Mouse (Mus musculus): ENCODE measurements around the gene Pomgnt2. TPM values are rescaled to one million over a fixed set of nuclear protein-coding genes. Genes with fewer than 3 reads are reported as not detected.
"Not testable (repeated sequence)": the region's sequence is repeated elsewhere in the genome, so short reads cannot be mapped to it uniquely, and the experiment has no call there.

Pomgnt2 gene
- total RNA-seq (2021): 10 to 100 TPM; 38.6 to 38.8 TPM
- long read RNA-seq, experiment 1, transcript Pomgnt2-201 (2 exons, 2,365 nt): major isoform, 38 of 44 reads
- long read RNA-seq, experiment 1, partial matches to known transcripts: 0 of 44 reads
- long read RNA-seq, experiment 1, other reads (novel, unspliced or antisense): 5 of 44 reads
- long read RNA-seq, experiment 2, transcript Pomgnt2-201 (2 exons, 2,365 nt): major isoform, 43 of 54 reads
- long read RNA-seq, experiment 2, partial matches to known transcripts: 2 of 54 reads
- long read RNA-seq, experiment 2, other reads (novel, unspliced or antisense): 8 of 54 reads

- intact Hi-C loops (cut with DNase I): no loop called here
Measured at GRCm38 (mm10) chr9:121997010-121997409, at the start of gene Pomgnt2. Gene Pomgnt2, minus strand, starts transcription at chr9:121997110.

GRCm38 (mm10) chr9:122039848-122040247 is 42.9 kb upstream of the Pomgnt2 start:
- peak in 1 of 2 experiments; percentile 24 for DNase-seq (ENCODE audit: low spot score in 2 of 2)
- intact Hi-C loops (cut with DNase I): no loop called here

More at GRCm38 (mm10) chr9:121997010-121997409, at the start of gene Pomgnt2:
- DNase-seq (ENCODE audit: low spot score in 2 of 2): no peak

DNA sequence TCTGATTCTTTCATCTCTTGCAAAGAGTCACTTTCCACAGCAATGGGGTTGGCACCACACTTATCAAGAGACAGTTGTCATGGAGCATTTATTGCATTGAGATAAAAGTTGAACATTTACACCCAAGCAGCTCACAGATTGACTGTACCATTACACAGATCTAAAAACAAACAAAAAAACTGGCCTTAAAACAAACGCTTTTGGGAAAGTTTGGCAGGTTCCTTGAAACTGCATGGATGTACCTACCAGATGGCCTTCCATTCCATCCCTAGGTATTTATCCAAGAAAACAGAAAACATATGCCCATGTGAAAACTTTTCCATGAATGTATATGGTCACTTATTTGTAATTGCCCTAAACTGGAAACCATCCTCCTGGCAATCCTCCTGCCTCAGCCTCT is 41.7 kb upstream of the Pomgnt2 start:
- intact Hi-C loops (cut with DNase I): no loop called here

GRCm38 (mm10) chr9:122036496-122037054 is 39.7 kb upstream of the Pomgnt2 start:
- DNase-seq (ENCODE audit: low spot score in 2 of 2): no peak
- intact Hi-C loops (cut with DNase I): no loop called here

More for the DNA sequence above, 41.7 kb upstream of the Pomgnt2 start:
- DNase-seq (ENCODE audit: low spot score in 2 of 2): no peak

- no peak for DNase-seq (ENCODE audit: low spot score in 2 of 2)
Measured at GRCm38 (mm10) chr9:122035807-122036206, 38.9 kb upstream of the Pomgnt2 start.

DNA sequence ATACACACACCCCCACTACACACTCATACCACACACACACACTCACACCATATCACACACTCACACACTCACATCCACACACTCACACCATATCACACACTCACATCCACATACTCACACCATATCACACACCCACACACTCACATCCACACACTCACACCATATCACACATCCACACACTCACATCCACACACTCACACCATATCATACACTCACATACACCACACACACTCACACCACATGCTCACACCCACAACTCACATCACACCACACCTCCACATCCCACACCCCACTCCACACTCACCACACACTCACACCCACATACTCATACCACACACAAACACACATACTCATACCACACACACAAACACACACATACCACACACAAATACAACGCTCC is 38.0 kb upstream of the Pomgnt2 start:
- DNase-seq (ENCODE audit: low spot score in 2 of 2): no peak
- intact Hi-C loops (cut with DNase I): no loop called here

More at GRCm38 (mm10) chr9:122035807-122036206, 38.9 kb upstream of the Pomgnt2 start:
- intact Hi-C loops (cut with DNase I): no loop called here

- no peak for DNase-seq (ENCODE audit: low spot score in 2 of 2)
- intact Hi-C loops (cut with DNase I): no loop called here
Measured at GRCm38 (mm10) chr9:122032071-122032470, 35.2 kb upstream of the Pomgnt2 start.

- DNase-seq (ENCODE audit: low spot score in 2 of 2): no peak
- intact Hi-C loops (cut with DNase I): no loop called here
Measured at GRCm38 (mm10) chr9:122030706-122031105, 33.8 kb upstream of the Pomgnt2 start.

DNA sequence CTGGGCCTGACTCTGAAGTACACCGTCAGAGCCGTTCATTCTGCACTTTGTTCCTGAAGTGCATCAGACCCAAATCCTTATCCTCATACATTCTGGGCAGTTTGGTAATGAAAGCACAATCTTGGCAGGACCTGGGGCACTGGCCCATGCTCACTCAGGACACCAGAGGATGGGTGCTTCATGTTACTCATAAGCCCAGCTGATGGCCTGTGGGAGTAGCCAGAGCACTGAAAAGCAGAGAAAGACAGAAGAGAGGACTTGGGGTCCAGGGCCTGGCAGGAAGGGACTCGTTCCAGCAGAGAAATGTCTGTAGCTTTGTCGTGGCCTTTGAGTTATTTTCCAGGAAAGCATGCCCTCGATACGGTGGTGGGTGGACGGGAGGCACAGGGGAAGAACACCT is 32.9 kb upstream of the Pomgnt2 start:
- DNase-seq (ENCODE audit: low spot score in 2 of 2): no peak
- intact Hi-C loops (cut with DNase I): no loop called here

GRCm38 (mm10) chr9:122027914-122028745 is 31.2 kb upstream of the Pomgnt2 start:
- intact Hi-C loops (cut with DNase I): no loop called here

GRCm38 (mm10) chr9:122027081-122027913 is 30.4 kb upstream of the Pomgnt2 start:
- intact Hi-C loops (cut with DNase I): no loop called here
- DNase-seq (ENCODE audit: low spot score in 2 of 2): no peak

More at GRCm38 (mm10) chr9:122027914-122028745, 31.2 kb upstream of the Pomgnt2 start:
- no peak for DNase-seq (ENCODE audit: low spot score in 2 of 2)

GRCm38 (mm10) chr9:122025855-122026590 is 29.1 kb upstream of the Pomgnt2 start:
- intact Hi-C loops (cut with DNase I): no loop called here
- no peak for DNase-seq (ENCODE audit: low spot score in 2 of 2)

DNA sequence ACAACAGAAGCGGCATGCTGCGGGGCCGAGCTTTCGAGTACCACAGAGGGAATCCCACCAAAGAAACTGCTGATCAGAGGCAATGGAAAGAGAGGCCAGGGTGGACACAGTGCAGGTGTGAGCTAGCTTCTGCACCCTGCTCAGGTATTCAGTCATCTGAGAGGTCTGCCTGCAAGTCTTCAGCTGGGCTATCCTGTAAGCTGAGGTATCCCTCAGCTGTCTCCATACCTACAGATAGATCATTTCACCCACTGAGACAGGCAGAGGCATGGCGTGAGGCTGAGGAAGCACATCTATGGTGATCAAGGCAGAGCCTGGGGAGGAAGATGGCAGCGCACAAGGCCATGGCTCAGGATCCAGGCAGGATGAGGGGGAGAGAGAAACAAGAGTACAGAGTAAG is 27.5 kb upstream of the Pomgnt2 start:
- DNase-seq (ENCODE audit: low spot score in 2 of 2): no peak
- intact Hi-C loops (cut with DNase I): no loop called here

GRCm38 (mm10) chr9:122023873-122024272 is 27.0 kb upstream of the Pomgnt2 start:
- no peak for DNase-seq (ENCODE audit: low spot score in 2 of 2)
- intact Hi-C loops (cut with DNase I): no loop called here

- peak in 1 of 2 experiments; percentile 18 for DNase-seq (ENCODE audit: low spot score in 2 of 2)
- intact Hi-C loops (cut with DNase I): no loop called here
Measured at GRCm38 (mm10) chr9:122022776-122023175, 25.9 kb upstream of the Pomgnt2 start.

GRCm38 (mm10) chr9:122021581-122021980 is 24.7 kb upstream of the Pomgnt2 start:
- intact Hi-C loops (cut with DNase I): no loop called here
- no peak for DNase-seq (ENCODE audit: low spot score in 2 of 2)

DNA sequence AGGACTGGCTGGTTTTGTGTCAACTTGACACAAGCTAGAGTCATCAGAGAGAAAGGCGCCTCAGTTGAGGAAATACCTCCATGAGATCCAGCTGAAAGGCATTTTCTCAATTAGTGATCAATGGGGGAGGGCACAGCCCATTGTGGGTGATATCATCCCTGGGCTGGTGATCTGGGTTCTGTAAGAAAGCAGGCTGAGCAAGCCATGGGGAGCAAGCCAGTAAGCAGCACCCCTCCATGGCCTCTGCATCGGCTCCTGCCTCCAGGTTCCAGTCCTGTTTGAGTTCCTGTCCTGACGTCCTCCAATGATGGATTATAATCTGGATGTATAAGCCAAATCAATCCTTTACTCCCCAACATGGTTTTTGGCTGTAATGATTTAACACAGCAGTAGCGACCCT is 24.3 kb upstream of the Pomgnt2 start:
- DNase-seq (ENCODE audit: low spot score in 2 of 2); intact Hi-C loops (cut with DNase I): not testable (repeated sequence)

DNA sequence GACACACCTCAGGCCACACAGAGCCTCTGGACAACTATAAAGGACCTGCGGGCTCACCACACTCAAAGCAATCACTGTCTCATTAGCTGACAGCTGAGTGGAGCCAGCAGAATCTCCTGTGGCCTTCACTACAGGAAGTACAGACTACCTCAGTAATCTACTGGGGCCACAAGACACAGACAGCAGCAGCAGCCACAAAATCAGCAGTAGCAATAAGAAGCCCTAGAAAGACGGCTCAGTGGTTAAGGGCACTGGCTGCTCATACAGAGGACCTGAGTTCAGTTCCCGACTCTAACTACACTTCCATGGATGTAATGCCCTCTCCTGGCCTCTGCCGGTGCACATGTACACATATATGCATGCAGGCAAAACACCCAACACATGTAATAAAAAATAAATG is 23.4 kb upstream of the Pomgnt2 start:
- intact Hi-C loops (cut with DNase I): no loop called here
- no peak for DNase-seq (ENCODE audit: low spot score in 2 of 2)
